22 mouse cellular contexts compared by ENCODE assay signal in genomic region chr4:82200306-82200705, GRCm38 (mm10).
DNase-seq lines count a peak whose midpoint lies in the region; ATAC-seq and TF ChIP-seq lines count a peak whose summit lies in the region.
"Had no signal": no experiment of that assay in that cellular context is flagged by ENCODE, and none has a peak within 500 bp of the region (broad histone marks: within the 10 kb centered on the region; RNA-seq: fewer than 3 reads in every experiment).

No protein-coding gene starts in this region.

- WGBS in heart, adult 2 months = 52% methylated on average over 2 of the region's 2 CpGs
- WGBS in lung, postnatal 0 days = 42% methylated on average over 2 of the region's 2 CpGs

- TF ChIP-seq EP300 in heart, adult 2 months (IDR thresholded peaks at IDR 0.05; ENCODE audit: insufficient read depth, low read depth, low read length) = no peak
- no peak for TF ChIP-seq EP300 in lung, postnatal 0 days (IDR thresholded peaks at IDR 0.05)

- H3K79me2 ChIP-seq in heart, adult 2 months (replicated peaks; ENCODE audit: control insufficient read depth, insufficient read depth, low read length) = no peaks in the 10 kb centered on the region

- no peaks in the 10 kb centered on the region for H3K9me3 ChIP-seq in lung, postnatal 0 days (ENCODE audit: low read length)
- H3K9me3 ChIP-seq: hindbrain, embryonic 13.5 days; midbrain, embryonic 13.5 days; neural tube, embryonic 12.5 days had no signal

- intact Hi-C loops in heart, adult 2 months (cut with DNase I) = no loop called here

- H3K9ac ChIP-seq in heart, adult 2 months (ENCODE audit: low read depth, low read length) = no peak overlapping the region
- H3K9ac ChIP-seq in lung, postnatal 0 days (replicated peaks; ENCODE audit: low read depth) = no peak overlapping the region
- H3K9ac ChIP-seq: hindbrain, embryonic 13.5 days; midbrain, embryonic 13.5 days; neural tube, embryonic 12.5 days had no signal

- TF ChIP-seq CTCF in heart, adult 2 months (IDR thresholded peaks at IDR 0.05) = no peak
- no peak for TF ChIP-seq CTCF in lung, postnatal 0 days (IDR thresholded peaks at IDR 0.05)

- peaks cover 2% of the 10 kb centered on the region for H3K4me1 ChIP-seq in heart, adult 2 months (ENCODE audit: control insufficient read depth, insufficient read depth, low read length)
- no peaks in the 10 kb centered on the region for H3K4me1 ChIP-seq in lung, postnatal 0 days (ENCODE audit: insufficient read depth, low read depth, low read length)
- H3K4me1 ChIP-seq: hindbrain, embryonic 13.5 days; midbrain, embryonic 13.5 days; neural tube, embryonic 12.5 days had no signal

- H3K4me3 ChIP-seq in heart, adult 2 months = no peak overlapping the region
- no peak overlapping the region for H3K4me3 ChIP-seq in lung, postnatal 0 days (ENCODE audit: low read depth, low read length)
- H3K4me3 ChIP-seq: hindbrain, embryonic 13.5 days; left cerebral cortex, adult 2 months; midbrain, embryonic 13.5 days; neural tube, embryonic 12.5 days had no signal

- ATAC-seq in lung, postnatal 0 days = peak; percentile 19
- ATAC-seq: forebrain, embryonic 16.5 days; inflammation-experienced regulatory T-cells, adult 6 months; midbrain, embryonic 13.5 days had no signal

- H3K36me3 ChIP-seq in heart, adult 2 months (ENCODE audit: control insufficient read depth, insufficient read depth, low read length) = no peaks in the 10 kb centered on the region
- no peaks in the 10 kb centered on the region for H3K36me3 ChIP-seq in lung, postnatal 0 days (ENCODE audit: insufficient read depth, low read length)
- H3K36me3 ChIP-seq: G1E; hindbrain, embryonic 13.5 days; midbrain, embryonic 13.5 days; neural tube, embryonic 12.5 days had no signal

- H3K27ac ChIP-seq in heart, adult 2 months = no peak overlapping the region
- no peak overlapping the region for H3K27ac ChIP-seq in lung, postnatal 0 days (ENCODE audit: low read length)
- H3K27ac ChIP-seq: hindbrain, embryonic 13.5 days; left cerebral cortex, adult 2 months; midbrain, embryonic 13.5 days; neural tube, embryonic 12.5 days had no signal

- no peak for TF ChIP-seq POLR2A in heart, adult 2 months (IDR thresholded peaks at IDR 0.05; ENCODE audit: insufficient read depth, low read depth, low read length)

- H3K4me2 ChIP-seq in lung, postnatal 0 days (replicated peaks; ENCODE audit: low read depth, low read length) = no peak overlapping the region
- H3K4me2 ChIP-seq: hindbrain, embryonic 13.5 days; midbrain, embryonic 13.5 days; neural tube, embryonic 12.5 days had no signal

- peak; percentile 18 for DNase-seq in adrenal gland, postnatal 14 days
- DNase-seq in adrenal gland, postnatal 4 days (ENCODE audit: low spot score in 2 of 2) = no peak
- peak; percentile 23 to 27 for DNase-seq in heart, adult 2 months
- DNase-seq in heart, postnatal 4 days = no peak
- DNase-seq in NIH3T3 (ENCODE audit: low read depth) = peak; percentile 64
- peak; percentile 62 for DNase-seq in lung, postnatal 0 days (ENCODE audit: low spot score)
- no peak for DNase-seq in kidney, postnatal 25 days
- no peak for DNase-seq in right cerebral cortex, adult 2 months (ENCODE audit: low spot score in 2 of 2)
- DNase-seq: cerebellum, adult 11-12 months; cerebellum, postnatal 14 days; kidney, adult 2 months; kidney, postnatal 10 days; left cerebral cortex, postnatal 4 days; liver; thymus, postnatal 36 days had no signal

- no peaks in the 10 kb centered on the region for H3K27me3 ChIP-seq in heart, adult 2 months (ENCODE audit: control insufficient read depth, insufficient read depth, low read length)
- H3K27me3 ChIP-seq in lung, postnatal 0 days (replicated peaks; ENCODE audit: insufficient read depth, low read length) = no peaks in the 10 kb centered on the region
- H3K27me3 ChIP-seq: hindbrain, embryonic 13.5 days; midbrain, embryonic 13.5 days; neural tube, embryonic 12.5 days had no signal

Comparison
In these comparisons a context has a peak if more than half of its experiments do, and no peak if none do; other contexts are left out.
1. DNase-seq: peak in adrenal gland, postnatal 14 days (single experiment), heart, adult 2 months (2 of 2), NIH3T3 (single experiment) and lung, postnatal 0 days (single experiment); none in adrenal gland, postnatal 4 days (0 of 2), heart, postnatal 4 days (single experiment), kidney, postnatal 25 days (0 of 2) and right cerebral cortex, adult 2 months (0 of 2).